Mouse (Mus musculus): ENCODE data around the gene Mrpl34.
"Not testable (repeated sequence)": the region's sequence is repeated elsewhere in the genome, so short reads cannot be mapped to it uniquely, and the experiment has no call there.

Mrpl34 gene

GRCm38 (mm10) chr8:71464513-71465500 is at the start of gene Mrpl34:
TSS of gene Mrpl34 (plus strand) at chr8:71464959.
- peak; percentile 96 for DNase-seq (ENCODE audit: low spot score)

GRCm38 (mm10) chr8:71422121-71422520 is 42.6 kb upstream of the Mrpl34 start:
- DNase-seq (ENCODE audit: low spot score), result no peak

GRCm38 (mm10) chr8:71432935-71433334 is 31.8 kb upstream of the Mrpl34 start:
- DNase-seq (ENCODE audit: low spot score), result not testable (repeated sequence)

GRCm38 (mm10) chr8:71437041-71437440 is 27.7 kb upstream of the Mrpl34 start:
- DNase-seq (ENCODE audit: low spot score), result no peak

GRCm38 (mm10) chr8:71441404-71441803 is 23.4 kb upstream of the Mrpl34 start:
- DNase-seq (ENCODE audit: low spot score), result peak; percentile 31

GRCm38 (mm10) chr8:71445096-71445495 is 19.7 kb upstream of the Mrpl34 start:
- DNase-seq (ENCODE audit: low spot score), result no peak

- DNase-seq (ENCODE audit: low spot score), result no peak
Measured at GRCm38 (mm10) chr8:71451337-71451736, 13.4 kb upstream of the Mrpl34 start.

GRCm38 (mm10) chr8:71451777-71452176 is 13.0 kb upstream of the Mrpl34 start:
- DNase-seq (ENCODE audit: low spot score), result no peak

- no peak for DNase-seq (ENCODE audit: low spot score)
Measured at GRCm38 (mm10) chr8:71452669-71453068, 12.1 kb upstream of the Mrpl34 start.

- no peak for DNase-seq (ENCODE audit: low spot score)
Measured at GRCm38 (mm10) chr8:71454668-71455067, 10.1 kb upstream of the Mrpl34 start.

GRCm38 (mm10) chr8:71456906-71457305 is 7.9 kb upstream of the Mrpl34 start:
- no peak for DNase-seq (ENCODE audit: low spot score)

GRCm38 (mm10) chr8:71457659-71458270 is 7.0 kb upstream of the Mrpl34 start:
- no peak for DNase-seq (ENCODE audit: low spot score)

GRCm38 (mm10) chr8:71460716-71461115 is 4.0 kb upstream of the Mrpl34 start:
- DNase-seq (ENCODE audit: low spot score), result no peak

- no peak for DNase-seq (ENCODE audit: low spot score)
Measured at GRCm38 (mm10) chr8:71461152-71461840, 3.5 kb upstream of the Mrpl34 start.

- DNase-seq (ENCODE audit: low spot score), result no peak
Measured at GRCm38 (mm10) chr8:71462191-71462590, 2.6 kb upstream of the Mrpl34 start.

- DNase-seq (ENCODE audit: low spot score), result no peak
Measured at GRCm38 (mm10) chr8:71462786-71463185, 2.0 kb upstream of the Mrpl34 start.

- DNase-seq (ENCODE audit: low spot score), result peak; percentile 96
Measured at GRCm38 (mm10) chr8:71463188-71464033, 1.3 kb upstream of the Mrpl34 start, which contains the start of gene Abhd8. TSS of gene Abhd8 (minus strand) at chr8:71463655.

- no peak for DNase-seq (ENCODE audit: low spot score)
Measured at GRCm38 (mm10) chr8:71465733-71466132, 974 bp downstream of the Mrpl34 start.

- DNase-seq (ENCODE audit: low spot score), result no peak
Measured at GRCm38 (mm10) chr8:71466198-71466597, 1.4 kb downstream of the Mrpl34 start.

- no peak for DNase-seq (ENCODE audit: low spot score)
Measured at GRCm38 (mm10) chr8:71467201-71467600, 2.4 kb downstream of the Mrpl34 start.

GRCm38 (mm10) chr8:71468001-71468400 is 3.2 kb downstream of the Mrpl34 start:
- no peak for DNase-seq (ENCODE audit: low spot score)

GRCm38 (mm10) chr8:71468916-71469315 is 4.2 kb downstream of the Mrpl34 start, which contains the start of gene Dda1:
TSS of gene Dda1 (plus strand) at chr8:71469199.
- DNase-seq (ENCODE audit: low spot score), result peak; percentile 96
